Mouse (Mus musculus) mouse embryonic stem cell (cell line): ENCODE data around the gene Acsbg2.

ENCODE experiments used
- in situ Hi-C, 2 experiments: fragments of 300-500 bp; cut with MboI; formaldehyde crosslinking; loops; 1 replicate in 1 of 2; 3 replicates in 1 of 2; pipeline ENCODE4 v1.14.3; 2019 to 2020; ENCODE audit warnings: low sequenced_read_pairs in 2 of 2, low pct_unique_long_range_greater_than_20kb in 1 of 2, mixed read lengths in 1 of 2; ENCODE audit not compliant: unreplicated experiment in 1 of 2

Gene Acsbg2

DNA sequence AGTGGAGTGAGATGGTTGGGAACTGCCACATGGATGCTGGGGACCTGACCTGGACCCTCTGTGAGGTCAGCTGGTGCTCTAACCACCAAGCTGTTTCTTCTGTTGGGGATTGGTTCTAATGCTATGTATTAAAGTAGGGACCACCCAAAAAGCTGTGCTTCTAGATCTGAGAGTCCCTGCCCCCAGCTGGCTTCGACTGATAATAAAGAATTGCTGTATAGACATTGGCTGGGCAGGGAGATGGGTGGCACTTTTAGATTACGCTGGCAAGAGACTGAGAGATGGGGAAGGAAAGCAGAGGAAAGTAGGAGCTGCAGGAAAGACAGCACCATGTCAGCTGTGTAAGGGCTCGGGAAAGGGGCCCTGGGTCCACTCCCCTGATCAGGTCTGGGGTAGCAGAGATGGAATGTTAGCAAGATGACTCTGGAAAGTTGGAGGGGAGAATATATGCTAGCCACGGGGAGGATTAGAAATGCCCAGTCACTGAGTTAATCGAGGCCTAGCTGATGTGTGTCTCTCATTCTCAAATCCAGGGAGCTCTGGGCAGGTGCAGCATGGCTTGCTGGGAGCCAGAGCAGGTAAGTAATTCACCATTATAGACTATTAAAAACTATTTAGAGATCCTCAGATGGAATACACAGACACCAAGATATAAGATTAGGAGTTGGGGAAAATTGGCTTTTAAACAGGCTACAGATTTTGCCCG lies 80.5 kb downstream of the Acsbg2 start:
- in situ Hi-C loops, result no loop called here
